Mouse (Mus musculus): ENCODE data around the gene Hoxb9.

The Hoxb9 gene

DNA sequence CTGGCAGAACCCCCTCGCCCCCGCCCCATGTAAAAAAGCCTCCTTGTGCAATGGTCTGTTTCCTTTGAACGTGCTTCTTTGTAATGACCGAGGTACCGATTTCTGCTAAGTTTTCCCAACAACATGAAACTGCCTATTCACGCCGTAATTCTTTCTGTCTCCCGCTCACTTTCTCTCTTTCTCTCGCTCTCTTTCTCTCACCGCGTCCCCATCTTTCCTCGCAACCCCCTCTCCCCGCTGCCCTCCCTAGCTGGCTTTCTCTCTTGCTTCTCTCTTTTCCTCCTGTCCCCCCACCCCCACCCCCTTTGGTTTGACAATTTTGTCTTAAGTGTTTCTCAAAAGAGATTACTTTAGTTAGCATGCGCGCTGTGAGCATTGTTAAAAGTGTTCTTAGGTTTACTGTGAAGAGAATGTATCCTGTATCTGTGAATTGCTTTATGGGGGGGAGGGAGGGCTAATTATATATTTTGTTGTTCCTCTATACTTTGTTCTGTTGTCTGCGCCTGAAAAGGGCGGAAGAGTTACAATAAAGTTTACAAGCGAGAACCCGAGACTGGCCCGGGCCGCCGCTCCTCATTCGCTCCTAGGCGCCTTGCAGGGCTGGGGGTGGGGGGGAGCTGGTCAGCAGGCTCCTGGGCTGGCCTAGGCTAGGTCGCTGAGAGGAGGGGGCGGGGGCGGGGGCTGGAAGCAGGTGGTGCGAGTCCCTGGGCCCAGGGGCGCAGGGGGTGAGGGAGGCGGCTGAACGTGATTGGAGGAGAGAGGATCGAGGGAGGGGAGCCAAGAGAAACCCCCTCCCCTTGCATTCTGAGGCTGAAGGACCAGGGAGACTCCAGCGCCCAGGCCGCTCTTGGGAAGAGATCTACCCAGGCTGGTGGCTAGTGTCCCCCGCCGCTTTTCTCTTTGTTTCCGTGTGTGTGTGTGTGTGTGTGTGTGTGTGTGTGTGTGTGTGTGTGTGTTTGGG lies 13.8 kb downstream of the Hoxb9 start:
- DNase-seq = no peak

DNA sequence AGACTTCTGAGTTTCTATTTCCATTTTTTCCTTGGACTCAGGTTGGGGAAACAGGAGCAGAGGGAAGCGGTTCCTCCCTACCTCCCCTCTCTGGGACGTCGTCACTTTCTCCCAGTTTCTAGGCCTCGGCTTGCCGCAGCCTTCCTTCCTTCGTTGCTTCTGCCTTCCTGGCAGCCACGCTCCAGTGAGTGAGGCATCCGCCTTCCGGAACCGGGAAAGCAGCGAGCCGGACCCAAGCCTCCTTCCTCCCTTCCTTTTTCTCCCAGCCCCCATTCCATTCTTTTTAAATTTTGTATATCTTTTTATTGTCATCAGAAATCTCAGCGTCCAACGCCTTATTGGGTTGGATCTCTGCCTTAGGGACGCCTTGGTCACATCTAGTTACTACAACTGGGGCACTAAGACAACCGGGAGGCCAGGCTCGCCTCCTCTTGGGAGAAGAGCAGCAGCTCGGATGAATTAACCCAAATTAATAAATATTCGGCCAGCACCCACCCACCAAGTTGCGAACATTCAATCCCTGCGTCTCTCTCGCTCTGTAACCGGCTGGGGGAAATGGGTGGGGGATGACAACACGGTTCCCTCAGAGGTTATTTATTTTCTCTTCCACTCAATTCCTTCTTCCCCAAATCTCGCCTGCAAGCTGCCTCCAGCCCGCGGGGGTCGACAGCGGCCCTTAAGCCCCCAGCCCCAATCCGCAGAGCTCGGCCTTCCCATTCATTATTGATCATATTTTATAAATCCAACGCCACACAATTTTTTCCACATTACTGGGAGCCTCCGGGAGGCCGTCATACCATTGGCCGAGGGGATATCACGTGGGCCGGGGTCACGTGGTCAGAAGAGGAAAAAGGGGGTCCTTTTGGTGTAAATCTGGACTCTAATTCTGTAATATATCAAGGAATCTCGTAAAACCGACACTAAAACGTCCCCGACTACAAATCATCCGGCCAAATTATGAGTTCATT lies 14.8 kb downstream of the Hoxb9 start, which contains the start of gene Hoxb7:
Gene Hoxb7, plus strand, starts transcription at position 853 of the 968 bp plus-strand sequence.
- DNase-seq = no peak

DNA sequence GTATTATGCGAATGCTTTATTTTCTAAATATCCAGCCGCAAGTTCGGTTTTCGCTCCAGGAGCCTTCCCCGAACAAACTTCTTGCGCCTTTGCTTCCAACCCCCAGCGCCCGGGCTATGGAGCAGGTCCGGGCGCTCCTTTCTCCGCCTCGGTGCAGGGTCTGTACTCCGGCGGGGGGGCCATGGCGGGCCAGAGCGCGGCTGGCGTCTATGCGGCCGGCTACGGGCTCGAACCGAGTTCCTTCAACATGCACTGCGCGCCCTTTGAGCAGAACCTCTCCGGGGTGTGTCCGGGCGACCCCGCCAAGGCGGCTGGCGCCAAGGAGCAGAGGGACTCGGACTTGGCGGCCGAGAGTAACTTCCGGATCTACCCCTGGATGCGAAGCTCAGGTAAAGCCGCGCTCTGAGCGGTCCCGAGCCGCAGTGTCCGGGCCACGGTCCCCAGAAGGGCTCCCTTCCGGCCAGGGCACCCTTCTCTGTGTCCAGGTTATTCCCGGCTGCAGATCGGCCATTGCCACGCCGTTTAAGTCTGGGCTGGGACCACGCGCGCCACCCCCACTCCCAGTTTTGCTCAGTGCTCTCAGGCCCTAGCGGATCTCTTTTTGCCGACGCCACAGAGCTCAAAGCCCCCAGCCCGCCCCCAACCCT lies 15.6 kb downstream of the Hoxb9 start:
- DNase-seq = no peak

DNA sequence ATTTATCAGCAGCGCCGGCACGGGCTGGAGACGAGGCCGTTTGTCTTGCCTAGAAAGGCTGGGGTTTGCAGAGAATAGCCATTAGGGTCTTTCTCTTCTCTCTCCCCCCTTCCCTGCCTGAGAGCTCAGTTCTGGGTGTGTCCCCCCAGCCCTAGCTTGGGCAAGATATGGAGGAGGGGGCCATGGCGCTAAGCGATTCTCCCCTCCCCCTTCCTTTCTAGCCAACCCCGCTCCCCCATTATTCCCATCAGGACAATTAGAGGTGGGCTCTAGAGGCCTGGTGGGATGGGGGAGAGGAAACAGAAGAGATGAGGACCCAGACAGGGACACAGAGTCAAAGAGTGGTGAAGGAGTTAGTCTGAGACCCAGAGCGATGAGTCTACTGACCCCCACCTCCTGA lies 16.2 kb downstream of the Hoxb9 start:
- no peak for DNase-seq

DNA sequence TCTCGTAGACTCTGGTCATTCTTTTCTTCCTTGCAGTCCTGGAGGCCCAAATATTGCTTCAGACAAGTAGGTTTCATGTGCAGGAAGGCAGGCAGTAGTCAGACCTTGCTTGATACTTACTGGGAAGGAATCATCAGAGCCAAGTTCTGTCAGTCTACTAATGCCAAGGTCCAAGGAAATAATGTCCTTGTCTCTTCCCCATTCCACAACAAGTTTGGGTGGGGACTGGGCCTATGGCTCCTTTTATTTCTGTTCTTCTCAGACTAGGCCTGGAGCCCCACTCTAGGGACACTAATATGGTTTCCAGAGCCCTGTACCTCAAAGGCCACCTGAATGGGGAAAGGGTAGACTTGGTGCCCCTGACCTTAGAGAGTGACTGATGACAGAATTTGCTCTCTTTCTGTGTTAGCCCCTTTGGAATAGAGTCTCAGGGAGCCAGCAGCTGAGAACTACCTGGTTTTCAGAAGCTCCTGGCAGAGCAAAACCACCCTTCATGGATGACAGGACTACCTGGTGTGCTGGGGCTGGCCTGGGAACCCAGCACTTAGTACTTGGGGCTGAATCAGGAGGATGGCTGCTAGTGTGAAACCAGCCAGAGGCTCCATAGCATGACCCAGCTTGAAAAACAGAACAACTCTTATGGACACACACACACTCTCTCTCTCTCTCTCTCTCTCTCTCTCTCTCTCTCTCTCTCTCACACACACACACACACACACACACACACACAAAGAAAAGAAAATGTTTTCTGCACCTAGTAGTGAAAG lies 17.4 kb downstream of the Hoxb9 start:
- DNase-seq = no peak

DNA sequence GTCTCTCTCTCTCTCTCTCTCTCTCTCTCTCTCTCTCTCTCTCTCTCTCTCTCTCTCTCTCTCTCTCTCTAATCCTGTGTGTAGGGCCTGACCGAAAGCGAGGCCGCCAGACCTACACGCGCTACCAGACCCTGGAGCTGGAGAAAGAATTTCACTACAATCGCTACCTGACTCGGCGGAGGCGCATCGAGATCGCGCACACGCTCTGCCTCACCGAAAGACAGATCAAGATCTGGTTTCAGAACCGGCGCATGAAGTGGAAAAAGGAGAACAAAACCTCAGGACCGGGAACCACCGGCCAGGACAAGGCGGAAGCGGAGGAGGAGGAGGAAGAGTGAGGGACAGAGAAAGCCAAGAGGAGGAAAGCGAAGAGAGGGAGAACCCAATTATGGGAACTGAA lies 18.0 kb downstream of the Hoxb9 start:
- no peak for DNase-seq

DNA sequence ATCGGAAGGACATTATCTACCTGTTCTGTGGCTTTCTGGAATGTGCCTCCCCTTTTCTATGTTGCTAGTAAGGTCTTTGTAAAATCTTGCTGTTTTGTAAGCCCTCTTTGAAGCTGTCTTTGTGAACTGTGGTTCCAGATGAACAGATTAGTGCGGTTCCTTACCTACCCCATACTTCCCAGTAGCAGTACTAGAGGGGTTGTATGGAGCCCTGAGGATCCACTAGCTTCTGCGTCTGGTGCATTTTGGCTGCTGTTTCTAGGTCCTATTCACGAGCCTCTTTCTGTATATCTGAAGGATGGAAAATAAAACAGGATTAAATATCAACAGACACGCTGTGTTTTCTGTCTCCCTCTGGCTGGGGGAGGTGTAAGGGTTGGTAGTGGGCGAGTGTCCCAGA lies 18.6 kb downstream of the Hoxb9 start:
- DNase-seq = no peak

DNA sequence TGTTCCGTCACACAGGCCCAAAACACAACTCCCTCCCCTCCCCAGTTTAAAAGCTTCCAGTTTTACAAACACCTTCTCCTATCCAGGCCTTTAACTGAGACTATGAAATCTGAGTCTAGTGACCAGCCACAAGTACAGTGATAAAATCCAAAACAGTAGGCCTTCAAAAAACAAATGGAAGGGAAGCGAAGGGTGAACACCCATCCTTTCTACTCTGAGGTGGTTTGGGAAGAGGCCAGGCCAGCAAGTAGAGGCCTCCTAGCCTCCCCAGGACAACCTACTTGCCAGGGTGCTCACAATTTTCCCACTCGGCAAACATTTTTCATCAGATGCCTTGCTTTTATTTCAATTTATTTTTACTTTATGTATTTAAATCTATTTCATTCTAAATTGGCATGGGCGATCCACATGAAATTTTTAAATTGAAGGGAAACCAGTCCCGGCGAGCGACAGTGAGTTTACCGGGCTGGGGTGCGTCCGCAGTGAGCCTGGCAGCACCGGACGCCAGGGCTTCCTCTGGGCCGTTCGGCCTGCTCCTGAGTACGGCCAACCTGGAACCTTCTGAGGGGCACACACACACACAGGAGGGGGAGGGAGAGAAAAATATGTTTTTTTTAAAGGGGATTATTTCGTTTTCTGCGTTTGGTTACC lies 19.6 kb downstream of the Hoxb9 start:
- DNase-seq = no peak

DNA sequence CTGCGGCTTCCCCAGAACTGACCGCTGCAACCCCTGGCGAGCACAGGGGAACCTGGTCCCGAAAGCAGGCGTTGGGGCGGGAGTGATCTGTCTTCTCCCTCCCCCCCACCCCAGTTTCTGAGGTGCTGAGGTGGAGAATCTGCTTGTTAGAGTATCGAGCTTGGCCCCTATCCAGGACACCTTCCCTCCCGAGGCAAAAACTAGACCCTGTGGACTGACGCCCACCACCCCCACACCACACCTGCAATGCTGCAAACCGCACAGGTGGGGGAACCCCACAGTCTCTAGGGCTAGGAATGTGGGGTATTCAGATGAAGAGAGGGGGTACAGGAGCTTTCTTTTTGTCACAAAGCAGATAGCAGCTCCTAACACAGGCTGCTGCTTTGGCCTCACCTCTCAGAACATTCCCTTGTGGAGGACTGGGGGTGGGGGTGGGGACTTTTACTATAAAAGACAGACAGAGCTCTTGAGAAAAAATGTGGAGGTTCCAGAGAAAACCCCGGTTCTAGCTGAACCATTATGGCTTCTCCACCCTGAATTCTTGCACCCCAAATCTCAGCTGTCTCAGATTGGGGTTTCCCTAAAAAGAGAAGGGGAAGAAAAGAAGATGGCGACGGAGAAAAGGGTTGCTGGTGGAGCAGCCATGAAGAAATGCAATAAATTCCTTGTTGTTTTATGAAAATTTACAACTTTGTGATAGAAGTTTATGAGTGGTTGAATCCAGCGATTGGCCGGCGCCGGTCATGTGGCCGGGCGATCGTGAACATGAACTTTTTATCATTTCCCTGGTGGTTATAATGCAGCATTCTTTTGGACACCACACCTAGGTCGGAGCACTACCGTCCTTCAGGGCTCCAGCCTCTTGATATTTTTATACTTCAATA lies 20.7 kb downstream of the Hoxb9 start, which contains the start of gene Hoxb6:
Gene Hoxb6, plus strand, starts transcription at position 796 of the 884 bp plus-strand sequence.
- no peak for DNase-seq

DNA sequence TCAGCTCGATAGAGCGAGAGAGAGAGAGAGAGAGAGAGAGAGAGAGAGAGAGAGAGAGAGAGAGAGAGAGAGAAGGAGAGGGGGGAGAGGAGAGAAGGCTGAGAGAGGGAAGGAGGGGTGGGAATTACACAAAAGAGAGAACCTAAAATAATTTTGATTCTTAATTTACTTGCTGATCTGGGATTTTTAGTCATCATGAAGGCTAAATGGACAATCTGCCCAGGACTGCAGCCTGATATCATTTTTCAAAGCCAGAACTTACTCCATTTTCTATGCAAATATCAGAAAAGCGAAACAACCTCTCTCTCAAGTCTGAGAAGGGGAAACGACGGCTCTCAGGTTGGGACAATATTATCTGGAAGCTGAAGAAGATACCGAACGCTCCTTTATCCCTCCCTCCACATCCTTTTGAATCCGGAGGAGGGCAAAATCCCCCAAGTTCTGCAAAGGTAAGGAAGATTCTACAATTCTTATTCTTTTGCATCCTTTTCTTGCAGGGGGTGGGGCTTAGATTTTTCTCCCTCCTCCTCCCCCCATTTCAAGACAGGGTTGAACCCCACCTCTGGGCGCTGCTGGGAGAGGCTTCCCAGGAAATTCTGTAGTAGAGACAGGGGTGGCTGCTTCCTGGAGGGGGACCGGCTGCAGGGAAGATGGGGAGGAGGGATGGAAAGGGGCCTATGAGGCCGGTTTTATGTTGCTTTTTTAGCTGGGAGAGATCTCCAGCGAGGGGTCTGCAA lies 21.5 kb downstream of the Hoxb9 start:
- DNase-seq = no peak

DNA sequence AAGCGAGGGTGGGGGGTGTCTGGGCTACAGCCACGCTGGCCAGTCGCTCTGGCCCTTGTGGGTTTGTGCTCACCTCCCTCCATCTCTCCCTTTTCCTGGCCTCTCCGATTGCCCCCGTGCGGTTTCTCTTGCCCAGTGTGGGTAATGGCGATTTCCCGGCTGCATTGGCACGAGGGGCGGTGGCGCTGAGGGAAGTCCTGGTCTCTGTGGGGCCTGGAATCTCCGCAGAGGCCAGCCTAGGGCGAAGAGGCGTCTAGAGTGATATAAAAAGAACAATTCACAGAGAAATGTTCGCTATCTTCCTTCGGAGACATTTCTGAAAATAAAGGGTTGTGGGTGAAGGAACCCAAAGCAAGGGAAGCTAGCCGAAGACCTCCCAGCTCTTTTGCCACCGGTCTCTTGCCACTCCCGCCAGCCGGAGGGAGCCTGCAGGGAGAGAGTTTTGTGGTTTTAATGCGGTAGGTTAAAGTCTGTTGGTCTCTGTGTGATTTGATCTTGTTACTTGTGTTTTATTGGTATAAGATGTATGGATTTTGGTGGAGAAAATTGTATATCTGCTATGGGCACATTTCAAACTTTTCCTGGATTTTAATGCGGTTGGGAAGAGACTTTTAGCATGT lies 22.2 kb downstream of the Hoxb9 start:
- DNase-seq = no peak

DNA sequence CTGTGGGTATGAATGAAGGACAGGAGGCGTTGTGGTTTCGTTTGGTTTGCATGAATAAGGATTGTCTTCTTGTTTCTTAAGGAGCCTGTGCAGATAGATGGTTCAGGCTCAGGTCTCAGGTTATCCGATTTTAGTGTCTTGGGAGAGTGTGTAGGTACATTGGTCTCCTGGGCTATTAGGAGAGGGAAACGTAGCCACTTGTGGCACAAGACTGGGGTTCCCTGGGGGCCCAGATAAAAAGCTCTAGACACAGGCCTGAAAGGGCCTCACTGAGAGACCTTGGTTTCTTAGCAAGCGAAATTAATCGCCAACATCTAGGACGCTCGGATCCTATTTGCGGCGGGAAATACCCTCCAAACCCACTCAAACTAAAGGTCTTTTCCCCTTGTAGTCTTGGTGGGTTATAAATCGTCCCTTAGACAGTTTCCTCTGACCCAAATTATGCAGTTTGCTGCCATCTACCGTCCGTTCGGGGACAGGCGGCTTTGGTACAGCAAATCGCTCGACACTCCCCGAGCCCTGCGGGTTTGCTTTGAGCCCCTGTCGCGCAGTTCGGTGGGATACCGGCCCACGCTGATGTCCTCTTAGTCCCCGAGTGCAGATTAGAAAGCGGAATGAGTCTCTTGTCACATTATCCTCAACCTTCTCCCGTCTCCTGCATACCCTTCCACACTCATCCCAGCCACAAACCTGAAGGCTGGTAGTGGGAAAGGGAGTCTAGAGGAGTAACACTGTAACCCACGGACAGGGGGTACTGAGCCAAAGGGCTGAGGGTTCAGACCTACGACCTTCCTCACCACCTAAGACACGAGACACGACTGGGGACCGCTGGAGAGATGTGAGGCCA lies 23.2 kb downstream of the Hoxb9 start:
- peak; percentile 81 to 85 for DNase-seq

DNA sequence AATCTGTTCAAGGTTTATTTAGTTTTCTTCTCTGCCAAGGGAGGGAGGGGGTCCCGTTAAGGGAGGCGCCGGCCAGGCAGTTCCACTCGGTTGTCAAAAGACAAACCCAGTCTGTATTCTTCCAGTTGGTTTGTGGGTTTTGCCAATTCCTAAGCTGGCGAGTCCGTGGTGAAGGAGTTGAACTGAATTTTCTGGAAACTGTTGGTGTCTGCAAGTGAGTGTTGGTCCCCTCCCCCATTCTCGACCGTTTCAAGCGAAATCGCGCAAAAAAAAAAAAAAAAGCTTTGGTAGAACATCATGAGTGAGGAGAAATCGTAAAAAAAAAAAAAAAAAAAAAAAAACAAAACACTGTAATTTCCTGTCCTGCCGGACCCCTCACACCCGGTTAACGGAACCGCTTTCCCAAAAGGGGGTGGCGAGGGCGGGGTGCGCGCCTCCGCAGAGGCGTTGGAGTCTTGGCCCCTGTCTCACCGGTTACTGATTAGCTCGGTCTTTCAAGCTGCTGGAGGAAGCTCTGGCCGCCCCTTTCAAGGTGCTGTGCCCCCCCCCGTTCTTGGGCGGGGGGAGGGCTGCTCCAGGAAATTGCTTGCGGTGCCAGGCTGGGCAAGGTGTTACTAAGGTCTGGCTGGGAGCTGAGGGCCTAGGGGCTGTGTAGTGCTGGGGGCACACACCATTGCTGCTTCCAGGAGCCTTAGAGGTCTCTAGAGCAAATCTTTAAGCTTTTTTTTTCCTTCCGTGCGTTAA lies 24.0 kb downstream of the Hoxb9 start:
- DNase-seq = no peak

DNA sequence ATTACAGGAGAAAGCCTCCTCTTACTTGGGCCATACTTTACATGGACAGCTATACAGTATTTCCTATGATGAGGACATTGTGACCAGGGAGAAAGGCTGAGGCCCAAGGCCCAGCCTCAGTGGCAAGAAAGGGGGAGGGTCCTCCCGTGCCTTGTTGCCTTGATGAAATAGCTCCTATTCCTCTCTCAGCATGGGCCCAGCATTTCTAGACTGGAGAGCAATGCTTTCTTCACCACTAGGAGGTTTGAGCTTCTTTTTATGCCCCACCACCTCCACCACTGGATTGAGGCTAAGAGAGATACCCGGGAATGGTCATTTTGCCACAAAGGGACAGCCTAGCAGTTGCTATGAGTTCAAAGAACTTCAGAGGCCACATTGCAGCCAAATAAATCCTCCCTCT lies 25.7 kb downstream of the Hoxb9 start:
- DNase-seq = no peak

DNA sequence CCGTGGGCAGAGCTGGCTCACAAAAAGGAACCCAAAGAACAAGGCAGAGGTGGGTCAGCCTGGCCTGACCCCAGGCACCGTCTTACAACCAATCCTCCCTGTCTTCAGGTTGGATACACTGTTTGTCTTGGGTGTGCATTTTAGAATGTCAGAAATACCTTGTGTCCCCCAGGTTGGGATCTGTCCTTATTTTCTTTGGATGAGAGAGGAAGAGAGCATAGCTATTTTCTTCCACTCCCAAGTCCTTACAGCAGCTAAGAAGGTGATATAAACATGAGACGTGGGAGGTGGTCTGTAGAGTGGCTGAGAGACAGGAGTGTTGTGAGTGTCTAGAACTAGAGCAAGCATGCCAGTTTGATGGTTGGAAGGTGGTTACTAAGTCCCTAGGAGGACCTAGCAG lies 26.2 kb downstream of the Hoxb9 start:
- no peak for DNase-seq

DNA sequence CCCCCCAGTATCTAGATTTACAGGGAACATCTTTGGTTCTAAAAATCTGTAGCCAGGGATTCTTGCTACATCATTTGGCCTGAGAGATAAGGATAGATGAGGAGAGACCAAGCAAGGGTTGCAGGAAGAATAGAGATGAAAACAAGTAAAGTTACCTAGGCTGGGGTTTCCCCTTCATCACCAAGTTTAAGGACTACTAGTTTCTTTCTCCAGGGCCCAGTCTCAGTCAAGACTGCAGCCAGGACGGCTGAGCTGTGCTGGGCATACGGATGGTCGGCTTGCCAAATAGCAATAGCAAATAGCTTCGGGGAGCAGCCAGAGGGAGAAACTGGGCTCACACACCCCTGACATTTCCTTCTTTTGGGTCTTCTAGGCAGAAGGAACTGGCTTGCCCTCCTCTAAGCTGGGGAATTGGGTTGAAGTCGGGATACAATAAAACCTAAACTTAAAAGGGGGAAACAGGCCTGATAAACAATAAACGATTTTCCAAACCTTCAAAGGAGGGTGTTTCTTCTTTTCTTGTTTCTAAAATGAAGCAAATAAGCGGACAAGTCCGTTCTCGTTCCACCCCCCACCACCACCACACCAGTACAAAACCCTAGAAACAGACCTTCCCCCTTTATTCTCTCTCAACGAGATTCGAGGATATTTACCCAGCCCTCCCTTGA lies 26.8 kb downstream of the Hoxb9 start:
- DNase-seq = no peak
